Mouse (Mus musculus): ENCODE data around the gene Krtap28-13.

GRCm38 (mm10) chr1:83105464-83105863 is 44.7 kb downstream of the Krtap28-13 start:
- no peak for TF ChIP-seq CTCF (IDR thresholded peaks at IDR 0.05)
- TF ChIP-seq POLR2A (IDR thresholded peaks at IDR 0.05; ENCODE audit: insufficient read depth, low read depth, low read length): no peak
- TF ChIP-seq EP300 (IDR thresholded peaks at IDR 0.05; ENCODE audit: insufficient read depth, low read depth, low read length): no peak

Data from heart, adult 2 months (tissue).